Mouse (Mus musculus): ENCODE measurements at regions not wholly inside any gene's neighbourhood (a gene's known extent, or its start where the extent isn't known, plus 50 kb on each side); places are given as distances from the start of the nearest gene placed in this dataset.
"Not testable (repeated sequence)": the region's sequence is repeated elsewhere in the genome, so short reads cannot be mapped to it uniquely, and the experiment has no call there.

DNA sequence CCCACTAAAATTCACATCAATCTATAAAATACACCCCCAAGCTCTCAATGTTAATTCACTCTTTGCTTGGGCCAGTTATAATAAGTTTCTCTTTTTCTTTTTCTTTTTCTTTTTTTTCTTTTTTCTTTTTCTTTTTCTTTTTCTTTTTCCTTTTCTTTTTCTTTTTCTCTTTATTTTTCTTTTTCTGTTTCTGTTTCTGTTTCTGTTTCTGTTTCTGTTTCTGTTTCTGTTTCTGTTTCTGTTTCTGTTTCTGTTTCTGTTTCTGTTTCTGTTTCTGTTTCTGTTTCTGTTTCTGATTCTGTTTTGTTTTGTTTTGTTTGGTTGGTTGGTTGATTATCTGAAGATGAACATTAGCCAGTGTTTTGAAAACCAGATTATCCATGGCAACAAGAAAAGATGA is 201.2 kb upstream of the Col1a2 start:
- TF ChIP-seq CTCF (IDR thresholded peaks at IDR 0.05; ENCODE audit: borderline replicate concordance, insufficient read depth, low read length); POLR2A (IDR thresholded peaks at IDR 0.05; ENCODE audit: low read depth, low read length): not testable (repeated sequence)
